Mouse (Mus musculus) embryo, embryonic 10.5 days (tissue): ENCODE data around the gene Crlf2.

Experiments
- DNase-seq: peaks from one replicate; pipeline ENCODE4 v3.0.0-alpha.2; 2015; ENCODE audit warnings: low spot score

The Crlf2 gene

DNA sequence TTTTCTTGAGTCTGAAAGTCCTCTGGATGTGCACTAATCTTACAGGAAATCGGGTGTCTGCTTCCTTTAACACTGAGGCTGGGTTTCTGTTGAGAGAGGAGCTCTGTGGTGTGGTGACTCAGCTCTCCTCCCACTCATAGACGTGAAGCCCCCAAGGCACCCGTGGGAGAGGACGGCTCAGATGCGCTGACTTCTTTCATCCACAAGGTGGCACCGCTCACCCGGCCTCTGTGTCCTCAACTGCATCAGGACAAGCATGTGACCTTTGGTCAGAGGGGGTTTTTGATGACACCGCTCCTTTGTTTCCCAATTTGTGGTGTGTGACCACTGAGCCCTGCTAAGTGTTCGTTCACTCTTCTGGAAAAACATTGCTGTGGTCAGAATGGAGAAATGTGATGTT lies 10.1 kb downstream of the Crlf2 start:
- DNase-seq: no peak

DNA sequence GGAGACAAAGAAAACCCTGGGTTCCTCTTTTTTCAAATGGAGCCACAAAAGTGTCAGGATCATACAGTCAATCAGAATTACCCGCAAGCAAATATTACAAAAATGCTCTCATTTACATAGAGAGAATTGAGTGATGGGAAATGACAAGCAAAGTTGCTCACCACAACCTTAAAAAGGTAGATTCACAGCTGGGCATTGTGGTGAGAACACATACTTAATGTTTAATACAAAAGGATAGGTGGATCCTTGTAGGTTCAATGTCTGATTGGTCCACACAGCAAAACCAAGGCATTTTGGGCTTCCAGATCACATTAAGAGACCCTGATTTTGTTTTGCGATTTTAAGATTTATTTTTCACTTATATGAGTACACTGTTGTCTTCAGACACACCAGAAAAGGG lies 11.7 kb downstream of the Crlf2 start:
- no peak for DNase-seq

DNA sequence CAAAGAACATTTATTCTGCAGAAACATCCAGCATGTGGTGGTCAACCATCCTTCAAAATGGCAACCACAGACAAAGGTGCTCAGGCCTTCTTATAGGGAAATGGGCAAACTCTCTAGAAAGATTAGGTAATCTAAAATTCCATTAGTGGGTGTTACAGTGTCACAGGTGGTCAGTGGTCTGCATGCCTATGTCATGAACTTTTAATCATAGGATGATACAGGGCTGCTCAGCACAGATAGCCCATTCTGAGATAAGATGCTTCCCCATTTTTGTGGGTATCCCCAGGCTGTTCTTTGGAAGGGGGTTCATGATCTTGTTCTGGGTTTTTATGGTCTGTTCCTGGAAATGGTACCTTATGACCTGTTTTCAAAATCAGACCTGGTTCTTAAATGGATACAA lies 49.1 kb downstream of the Crlf2 start:
- DNase-seq: no peak

DNA sequence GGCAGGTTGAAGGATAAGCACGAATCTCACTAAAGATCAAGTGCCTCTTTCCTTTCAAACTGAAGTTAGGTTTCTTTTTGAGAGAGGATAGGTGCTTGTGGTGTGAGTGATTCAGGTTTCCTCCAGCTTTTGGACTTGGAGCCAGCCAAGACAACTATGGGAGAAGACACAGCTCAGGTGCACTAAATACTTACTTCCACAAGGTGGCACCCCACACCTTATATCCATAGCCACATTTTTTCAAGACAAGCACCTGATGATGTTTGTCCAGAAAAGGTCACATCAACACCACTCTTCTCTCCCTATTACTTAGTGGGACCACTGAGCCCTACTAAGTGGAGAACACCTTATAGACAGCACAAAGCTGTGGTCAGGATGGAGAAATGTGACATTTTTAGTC lies 52.1 kb downstream of the Crlf2 start:
- DNase-seq: peak; percentile 6
